8 mouse cellular contexts compared by ENCODE assay signal in the genomic region with DNA sequence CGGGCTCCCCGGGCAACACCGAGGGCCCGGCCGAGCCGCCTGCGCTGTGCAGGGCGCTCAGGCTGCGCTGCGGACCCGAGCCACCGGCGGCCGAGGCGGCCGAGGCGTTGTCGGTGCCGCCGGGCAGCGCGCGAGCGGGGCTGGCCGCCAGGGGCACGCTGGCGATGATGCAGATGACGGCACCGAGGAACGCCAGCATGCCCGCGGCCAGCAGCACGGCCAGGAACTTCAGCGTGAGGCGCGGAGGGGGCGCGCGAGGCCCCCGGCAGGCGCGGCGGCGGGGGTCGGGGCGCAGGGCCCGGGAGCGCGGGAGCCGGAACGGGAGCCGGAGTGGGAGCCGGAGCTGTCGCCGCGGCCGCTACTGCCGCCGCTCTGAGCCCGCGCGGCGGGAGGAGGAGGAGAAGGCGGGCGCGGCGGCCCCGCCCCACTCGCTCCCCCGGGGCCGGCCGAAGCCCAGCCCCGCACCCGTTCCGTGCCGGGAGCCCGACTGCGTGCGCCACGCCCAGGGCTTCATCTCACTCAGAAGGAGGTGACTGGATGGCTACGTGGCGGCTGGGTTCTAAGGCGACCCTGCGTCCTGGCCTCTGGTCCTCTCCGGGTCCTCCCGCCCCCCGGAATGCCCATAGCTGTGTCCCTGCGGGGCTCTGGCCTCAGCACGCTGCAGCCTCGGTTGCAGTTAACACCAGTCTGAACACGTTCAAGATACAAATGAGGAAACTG. TPM values are rescaled to one million over a fixed set of nuclear protein-coding genes. Genes with fewer than 3 reads are reported as not detected.
A peak's percentile ranks its signal among the peaks of the same experiment; 100 is the strongest.
DNase-seq lines count a peak whose midpoint lies in the region; ATAC-seq lines count a peak whose summit lies in the region.

A gene (minus strand): TSS at position 415 of the 720 bp plus-strand sequence.

- intact Hi-C loops in gastrocnemius, postnatal 36 days (cut with DNase I) = loop anchor here (5.0 kb wide), 1 partner anchor 52 kb away; no protein-coding TSS in a partner anchor
- intact Hi-C loops in left cerebral cortex, postnatal 36 days (cut with DNase I) = no loop called here

- H3K27ac ChIP-seq in forebrain, embryonic 14.5 days (ENCODE audit: low read depth, low read length) = peak within 1 kb of the TSS; percentile 27
- peak within 1 kb of the TSS; percentile 87 for H3K27ac ChIP-seq in hindbrain, embryonic 13.5 days
- H3K27ac ChIP-seq in midbrain, embryonic 12.5 days (replicated peaks) = peak within 1 kb of the TSS; percentile 75
- no peak within 1 kb of the TSS for H3K27ac ChIP-seq in stomach, embryonic 16.5 days (ENCODE audit: low read length)

- H3K27me3 ChIP-seq in forebrain, embryonic 14.5 days (replicated peaks; ENCODE audit: control insufficient read depth, insufficient read depth, low read length) = peaks cover 45% of the 10 kb centered on the region
- peaks cover 73% of the 10 kb centered on the region for H3K27me3 ChIP-seq in hindbrain, embryonic 13.5 days
- peaks cover 84% of the 10 kb centered on the region for H3K27me3 ChIP-seq in midbrain, embryonic 12.5 days
- H3K27me3 ChIP-seq in stomach, embryonic 16.5 days (ENCODE audit: control insufficient read depth, insufficient read depth, low read length) = peaks cover 40% of the 10 kb centered on the region

- no peaks in the 10 kb centered on the region for H3K9me3 ChIP-seq in forebrain, embryonic 14.5 days (replicated peaks; ENCODE audit: control insufficient read depth, low read length)
- no peaks in the 10 kb centered on the region for H3K9me3 ChIP-seq in hindbrain, embryonic 13.5 days
- no peaks in the 10 kb centered on the region for H3K9me3 ChIP-seq in midbrain, embryonic 12.5 days
- no peaks in the 10 kb centered on the region for H3K9me3 ChIP-seq in stomach, embryonic 16.5 days (replicated peaks; ENCODE audit: control insufficient read depth, low read length)

- H3K4me1 ChIP-seq in forebrain, embryonic 14.5 days (ENCODE audit: control insufficient read depth, insufficient read depth, low read length) = peaks cover 4% of the 10 kb centered on the region
- peaks cover 43% of the 10 kb centered on the region for H3K4me1 ChIP-seq in hindbrain, embryonic 13.5 days (replicated peaks)
- peaks cover 15% of the 10 kb centered on the region for H3K4me1 ChIP-seq in midbrain, embryonic 12.5 days
- peaks cover 6% of the 10 kb centered on the region for H3K4me1 ChIP-seq in stomach, embryonic 16.5 days (ENCODE audit: control insufficient read depth, insufficient read depth, low read length)

- DNase-seq in gastrocnemius, adult 18-20 months (ENCODE audit: low spot score) = peak; percentile 30
- no peak for DNase-seq in gastrocnemius, postnatal 36 days
- DNase-seq in brain, adult 2 months (ENCODE audit: low read depth, low spot score) = peak; percentile 77
- DNase-seq in forebrain, embryonic 14.5 days (ENCODE audit: low spot score) = peak; percentile 67
- DNase-seq in left cerebral cortex, postnatal 36 days (ENCODE audit: low spot score in 2 of 2) = peak; percentile 74 to 86

- H3K4me3 ChIP-seq in forebrain, embryonic 14.5 days (ENCODE audit: low read depth, low read length) = peak within 1 kb of the TSS; percentile 56
- H3K4me3 ChIP-seq in hindbrain, embryonic 13.5 days = peak within 1 kb of the TSS; percentile 71
- H3K4me3 ChIP-seq in midbrain, embryonic 12.5 days = peak within 1 kb of the TSS; percentile 64
- peak within 1 kb of the TSS; percentile 66 for H3K4me3 ChIP-seq in stomach, embryonic 16.5 days (replicated peaks; ENCODE audit: low read length)

- under 1% methylated on average over 62 of the region's 91 CpGs for WGBS in forebrain, embryonic 14.5 days
- WGBS in hindbrain, embryonic 13.5 days = under 1% methylated on average over 69 of the region's 91 CpGs
- WGBS in midbrain, embryonic 12.5 days = under 1% methylated on average over 56 of the region's 91 CpGs
- under 1% methylated on average over 91 of the region's 91 CpGs for WGBS in stomach, embryonic 16.5 days

- ATAC-seq in forebrain, embryonic 14.5 days = peak; percentile 81
- peak; percentile 80 for ATAC-seq in hindbrain, embryonic 13.5 days (ENCODE audit: low FRiP score)
- ATAC-seq in midbrain, embryonic 12.5 days (ENCODE audit: low FRiP score, low read depth) = peak; percentile 83
- peak; percentile 84 for ATAC-seq in stomach, embryonic 16.5 days (ENCODE audit: insufficient read depth, low FRiP score)

- H3K4me2 ChIP-seq in forebrain, embryonic 14.5 days (ENCODE audit: low read length) = peak within 1 kb of the TSS; percentile 72
- peak within 1 kb of the TSS; percentile 69 for H3K4me2 ChIP-seq in hindbrain, embryonic 13.5 days
- H3K4me2 ChIP-seq in midbrain, embryonic 12.5 days (replicated peaks) = peak within 1 kb of the TSS; percentile 73
- H3K4me2 ChIP-seq in stomach, embryonic 16.5 days (ENCODE audit: low read depth, low read length) = peak within 1 kb of the TSS; percentile 94

- H3K9ac ChIP-seq in forebrain, embryonic 14.5 days (ENCODE audit: low read length) = peak within 1 kb of the TSS; percentile 68
- H3K9ac ChIP-seq in hindbrain, embryonic 13.5 days = peak within 1 kb of the TSS; percentile 88
- H3K9ac ChIP-seq in midbrain, embryonic 12.5 days (replicated peaks) = peak within 1 kb of the TSS; percentile 72
- peak within 1 kb of the TSS; percentile 76 for H3K9ac ChIP-seq in stomach, embryonic 16.5 days (ENCODE audit: low read length)

- no peaks in the 10 kb centered on the region for H3K36me3 ChIP-seq in forebrain, embryonic 14.5 days (ENCODE audit: control insufficient read depth, insufficient read depth, low read length)
- no peaks in the 10 kb centered on the region; the same call in 1 of the 2 replicates for H3K36me3 ChIP-seq in hindbrain, embryonic 13.5 days
- H3K36me3 ChIP-seq in midbrain, embryonic 12.5 days = no peaks in the 10 kb centered on the region
- no peaks in the 10 kb centered on the region for H3K36me3 ChIP-seq in stomach, embryonic 16.5 days (ENCODE audit: control insufficient read depth, insufficient read depth, low read length)

RNA-seq across cellular contexts. Expression of the gene that starts here (rescaled TPM):
- total RNA-seq in gastrocnemius, adult 18-20 months (2021) = under 1 TPM; 0.50 to 0.76 TPM
- total RNA-seq in gastrocnemius, postnatal 36 days (2021) = under 1 TPM; 0.66 to 0.72 TPM
- polyA plus RNA-seq in forebrain, embryonic 14.5 days (2014; fragmentation: Nextera tagmentation; extraction: Ambion mirVana) = 7.6 and 8.5 TPM in 2 replicates
- polyA plus RNA-seq in hindbrain, embryonic 13.5 days (2015; fragmentation: Nextera tagmentation; extraction: Ambion mirVana) = 21.0 and 21.4 TPM in 2 replicates
- total RNA-seq in left cerebral cortex, postnatal 36 days (2021) = 100 to 1,000 TPM; 800 to 830 TPM
- 8.7 and 11.7 TPM in 2 replicates for polyA plus RNA-seq in midbrain, embryonic 12.5 days (2016; fragmentation: Nextera tagmentation; extraction: Ambion mirVana)
- polyA plus RNA-seq in stomach, embryonic 16.5 days (2015; fragmentation: Nextera tagmentation; extraction: Ambion mirVana) = 2.5 and 2.8 TPM in 2 replicates

Comparison
In these comparisons a context has a peak if more than half of its experiments do, and no peak if none do; other contexts are left out.
1. RNA of the gene that starts here (total RNA-seq): 800 to 830 TPM in left cerebral cortex, postnatal 36 days; 0.50 to 0.76 TPM in gastrocnemius, adult 18-20 months and 0.66 to 0.72 TPM in gastrocnemius, postnatal 36 days; every median in the first group is over 100 times any median in the second.
2. Peak in DNase-seq in gastrocnemius, adult 18-20 months; RNA of the gene not detected or under 1 TPM.
3. DNase-seq: peak in brain, adult 2 months (single experiment), forebrain, embryonic 14.5 days (single experiment) and left cerebral cortex, postnatal 36 days (2 of 2); none in gastrocnemius, postnatal 36 days (0 of 2).
4. Peak in every context shown above with its lines, with median percentiles within 50 percentile points of each other: ATAC-seq, H3K4me2 ChIP-seq, H3K4me3 ChIP-seq and H3K9ac ChIP-seq.